Mouse (Mus musculus) heart, postnatal 36 days (tissue): ENCODE data around the gene Rgr. TPM values are rescaled to one million over a fixed set of nuclear protein-coding genes. Genes with fewer than 3 reads are reported as not detected.
"Not testable (repeated sequence)": the region's sequence is repeated elsewhere in the genome, so short reads cannot be mapped to it uniquely, and the experiment has no call there.

Experiments
- DNase-seq, 2 experiments: peaks; one replicate each; pipeline ENCODE4 v3.0.0; 2021 to 2022
- intact Hi-C: fragments of 180-260 bp; cut with DNase I; formaldehyde crosslinking; loops from one replicate; pipeline ENCODE4 v1.15.1; 2025
- total RNA-seq, 2 experiments: library from RNA; stranded (reverse); gene quantifications; 2 replicates each; pipeline ENCODE4 v1.2.3; 2021

The Rgr gene
- total RNA-seq, 2 experiments from 2014 or later: not detected

DNA sequence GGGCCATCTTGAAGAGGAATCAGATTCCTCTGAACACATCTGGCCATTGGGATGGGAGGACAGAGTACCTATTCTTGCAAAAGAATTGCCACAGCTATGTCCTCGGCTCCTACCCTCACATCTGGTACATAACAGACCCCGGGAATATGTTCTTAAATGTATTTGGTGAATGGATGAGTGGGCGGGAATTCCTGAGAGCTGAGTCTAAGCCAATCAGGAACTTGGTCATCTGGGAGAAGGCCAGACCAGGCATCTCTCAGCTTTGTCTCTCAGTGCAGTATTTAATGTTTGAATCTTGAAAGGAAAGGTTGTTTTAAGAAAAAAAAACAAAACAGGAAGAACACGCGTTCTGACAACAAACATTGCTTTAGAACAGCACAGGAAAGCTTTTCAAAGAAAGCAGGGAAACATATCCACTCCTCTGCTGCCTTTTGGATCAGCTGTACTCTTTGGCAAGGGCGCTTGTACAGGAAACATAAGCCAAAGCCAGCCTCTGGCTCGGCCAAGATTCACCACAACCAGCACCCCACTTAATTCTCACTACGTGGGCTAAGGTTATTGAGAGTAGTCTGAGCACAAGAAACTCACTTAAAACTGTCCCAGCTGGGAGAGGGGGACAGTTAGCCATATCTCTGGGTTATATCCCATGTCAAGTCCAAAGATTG, 45.2 kb downstream of the Rgr start:
- intact Hi-C loops: no loop called here

DNA sequence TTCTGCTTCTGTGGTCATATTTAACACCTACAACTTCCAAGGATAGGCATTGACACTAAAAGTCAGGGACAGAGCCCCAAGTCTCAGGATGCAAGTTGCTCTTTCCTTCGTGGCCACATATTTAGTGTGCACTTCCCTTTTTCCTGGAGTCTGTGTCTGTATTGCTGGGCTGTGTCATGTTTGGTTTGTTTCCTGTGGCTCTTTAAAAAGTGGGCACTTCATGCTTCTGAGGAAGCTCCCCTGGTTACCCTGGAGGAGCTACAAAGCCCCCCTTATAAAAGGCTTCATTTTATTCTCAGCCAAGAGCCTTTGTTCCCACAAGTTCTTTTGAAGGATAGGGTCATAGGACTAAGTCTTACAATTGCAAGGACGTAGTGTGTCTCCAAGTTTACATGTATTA, 45.9 kb downstream of the Rgr start:
- intact Hi-C loops: no loop called here
- DNase-seq: no peak

More for the DNA sequence above, 45.2 kb downstream of the Rgr start:
- DNase-seq: no peak

DNA sequence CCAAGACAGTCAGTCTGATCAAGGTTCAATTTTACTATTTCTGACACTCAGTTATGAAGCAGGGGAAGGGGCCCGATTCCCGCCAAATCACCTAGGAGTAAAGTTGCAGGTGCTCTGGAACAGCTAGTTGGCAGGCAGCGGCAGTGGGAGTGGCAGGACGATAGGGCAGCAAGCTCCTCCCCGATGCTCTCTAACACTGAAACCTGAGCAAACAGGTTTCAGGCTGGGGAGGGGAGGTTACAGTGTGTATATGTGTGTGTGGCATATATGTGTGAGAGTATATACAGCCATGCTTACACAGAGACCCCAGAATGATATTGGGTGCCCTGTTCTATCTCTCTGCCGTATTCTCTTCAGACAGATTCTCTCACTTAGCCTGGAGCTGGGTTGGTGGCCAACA, 48.0 kb downstream of the Rgr start:
- intact Hi-C loops, DNase-seq: not testable (repeated sequence)

DNA sequence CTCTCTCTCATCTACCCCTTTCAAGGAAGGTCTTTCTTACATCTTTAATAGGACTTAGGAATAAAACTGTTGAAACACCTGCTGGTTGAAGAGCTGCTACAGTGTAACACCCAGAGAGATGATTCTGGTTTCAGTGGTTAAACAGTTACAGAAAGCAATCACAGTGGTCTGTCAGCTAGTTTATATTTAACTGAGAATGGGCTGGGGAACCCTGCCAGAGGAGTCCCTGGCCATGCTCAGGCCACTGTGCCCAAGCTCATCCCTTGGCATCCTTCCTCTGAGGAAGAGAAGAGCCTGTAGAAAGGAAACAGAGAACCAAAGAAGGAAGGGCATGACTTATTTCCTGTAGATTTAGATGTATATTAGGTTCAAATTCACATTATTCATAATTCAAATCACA, 59.0 kb downstream of the Rgr start:
- DNase-seq: no peak
- intact Hi-C loops: no loop called here

DNA sequence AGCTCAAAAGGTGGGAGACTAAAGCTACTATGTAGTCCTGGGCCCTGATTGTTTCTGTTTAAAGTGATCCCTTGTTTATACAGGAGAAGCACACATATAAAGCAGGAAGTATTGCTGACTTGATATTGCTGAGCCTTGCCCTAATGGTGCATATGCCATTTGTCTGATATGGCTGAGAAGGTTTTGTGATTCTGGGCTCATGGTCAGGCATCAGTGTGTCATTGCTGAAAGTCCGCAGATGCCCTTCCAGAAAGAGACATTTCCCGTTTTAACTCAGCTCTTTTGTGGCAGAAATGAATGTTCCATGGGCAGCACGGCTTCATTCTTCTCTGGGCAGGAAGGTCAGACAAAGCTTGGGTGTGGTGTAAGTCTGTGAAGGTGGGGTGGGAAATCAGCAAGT, 63.1 kb downstream of the Rgr start:
- no peak for DNase-seq
- intact Hi-C loops: no loop called here

Other genes with a start within 250 kb of the Rgr start
- 100 to 1,000 TPM; 120 to 125 TPM for gene Ccser2, start 80.2 kb downstream of the Rgr start, total RNA-seq
- not detected for gene Lrit1, start 5.9 kb upstream of the Rgr start, total RNA-seq
- gene Lrit2, start 19.0 kb upstream of the Rgr start, total RNA-seq: not detected
- gene Cdhr1, start 49.4 kb upstream of the Rgr start, total RNA-seq: not detected
- not detected for gene 2610528A11Rik, start 65.1 kb upstream of the Rgr start, total RNA-seq
- gene Ghitm, start 86.3 kb upstream of the Rgr start, total RNA-seq: 100 to 1,000 TPM; 639 to 655 TPM